Mouse (Mus musculus) liver, embryonic 14.5 days (tissue): Measurements from ENCODE around the gene Acads.

Experiments used
- CTCF ChIP-seq: IDR thresholded peaks from 2 replicates; pipeline ENCODE4 v1.5.1; 2016; ENCODE audit warnings: antibody characterized with exemption, low read depth, control low read depth
- EP300 ChIP-seq: IDR thresholded peaks from 2 replicates; pipeline ENCODE4 v1.6.1; 2016; ENCODE audit warnings: antibody characterized with exemption, low read depth

DNA sequence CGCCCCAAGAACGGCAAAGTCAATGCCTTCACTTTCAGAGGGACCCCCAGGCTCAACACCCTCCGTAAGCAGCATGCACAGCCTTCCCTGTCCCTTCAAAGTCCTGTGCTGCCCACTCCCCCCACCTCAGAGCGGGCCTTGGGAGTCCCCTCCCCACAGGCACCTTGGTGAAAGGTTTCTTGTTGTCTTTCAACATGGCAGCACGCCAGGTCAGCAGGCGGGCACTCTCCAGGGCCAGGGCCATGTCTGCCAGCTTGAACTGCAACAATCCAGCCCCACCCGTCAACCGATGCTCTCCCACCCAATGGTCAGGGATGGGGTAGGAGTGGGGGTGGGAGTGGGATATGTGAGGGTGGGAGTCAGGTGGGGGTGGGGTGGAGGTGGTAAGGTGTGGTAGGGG, 8.0 kb downstream of the Acads start:
- no peak for TF ChIP-seq CTCF
- no peak for TF ChIP-seq EP300
